Mouse (Mus musculus): ENCODE measurements around the gene Asb15.

Asb15 gene

DNA sequence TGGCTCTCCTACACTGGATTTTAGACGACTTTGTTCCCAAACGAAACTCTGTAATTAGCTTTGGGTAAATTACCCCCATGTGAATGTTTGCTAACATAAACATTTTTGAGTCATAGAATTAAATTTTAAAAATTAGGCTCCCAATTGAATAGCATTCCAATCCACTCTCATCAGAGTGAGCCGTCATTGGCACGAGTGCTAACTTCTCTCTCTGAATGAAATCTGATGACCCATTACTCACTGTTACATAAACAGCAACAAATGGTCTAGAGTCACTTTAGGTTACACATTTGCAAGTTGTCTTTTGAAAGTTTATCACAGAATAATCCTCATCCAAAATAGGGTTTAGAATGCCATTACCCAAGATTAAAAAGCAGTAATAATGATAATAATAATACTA is 81.6 kb downstream of the Asb15 start:
- DNase-seq: no peak

DNA sequence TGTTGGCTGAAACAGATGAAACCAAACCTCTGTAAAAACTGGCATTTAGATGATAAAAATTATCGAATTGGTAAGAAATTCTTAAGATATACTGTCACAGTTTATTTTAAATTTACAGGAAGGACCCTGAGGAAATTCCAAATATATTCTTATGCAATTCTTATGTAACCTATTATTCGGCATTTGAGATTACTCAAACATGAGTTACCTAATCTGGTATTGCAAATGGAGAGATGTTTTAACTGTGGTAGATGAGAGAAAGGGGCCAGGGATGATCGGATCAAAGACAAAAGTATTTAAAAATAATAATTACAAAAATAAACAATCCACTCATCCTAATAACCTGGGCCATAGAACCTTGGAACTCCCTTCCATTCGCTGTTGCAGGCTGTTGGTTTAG is 82.4 kb downstream of the Asb15 start:
- no peak for DNase-seq

DNA sequence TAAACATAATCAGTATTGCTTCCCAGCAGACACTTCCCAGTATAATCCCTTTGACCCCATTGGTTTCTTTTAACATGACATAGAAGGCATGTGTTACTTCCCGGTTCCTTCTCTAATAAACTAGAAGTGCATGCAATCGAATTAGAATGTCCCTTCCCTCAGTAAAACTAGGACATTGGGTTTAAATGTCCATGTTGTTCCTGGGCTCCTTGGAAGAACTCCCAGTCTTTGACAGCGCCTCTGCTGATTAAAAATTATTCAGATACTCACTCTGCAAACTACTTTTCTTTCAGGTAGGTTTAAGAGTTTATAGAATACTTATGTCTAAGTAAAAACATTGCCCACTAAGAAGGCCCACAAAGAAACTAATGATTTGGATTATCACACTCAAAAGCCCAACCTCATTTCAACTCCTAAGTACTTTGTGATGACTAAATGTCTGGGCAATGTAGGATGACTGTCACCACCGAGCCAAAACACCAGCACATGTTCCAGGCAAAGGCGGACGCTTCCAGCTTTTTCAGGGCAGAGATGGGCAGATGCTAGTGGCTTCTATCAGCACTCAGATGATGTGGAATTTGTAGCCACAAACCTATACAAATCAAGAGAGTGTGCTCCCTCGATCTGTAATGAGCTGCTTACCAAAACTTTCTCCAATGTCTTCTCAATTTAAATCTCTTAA is 84.3 kb downstream of the Asb15 start:
- no peak for DNase-seq

DNA sequence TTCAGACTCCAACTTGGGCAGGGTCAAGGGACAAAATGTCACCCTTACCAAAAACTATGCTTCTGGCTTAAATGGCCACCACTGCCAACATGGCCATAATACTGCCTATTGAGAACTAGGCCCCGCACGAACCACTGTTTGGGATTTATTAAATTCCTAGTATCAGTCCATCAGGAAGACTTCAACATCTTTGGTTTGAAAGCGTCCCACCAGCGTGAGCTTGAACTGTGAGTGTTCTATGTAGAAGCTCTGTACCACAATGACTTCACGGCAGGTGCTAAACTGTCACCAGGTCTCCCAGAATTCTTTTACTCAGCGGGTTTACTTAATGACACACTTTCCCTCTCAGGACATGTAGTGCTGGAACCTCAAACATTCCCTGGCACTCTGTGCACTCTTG is 85.4 kb downstream of the Asb15 start:
- no peak for DNase-seq

- DNase-seq: no peak
Observed at GRCm38 (mm10) chr6:24613918-24614317, 86.0 kb downstream of the Asb15 start.

DNA sequence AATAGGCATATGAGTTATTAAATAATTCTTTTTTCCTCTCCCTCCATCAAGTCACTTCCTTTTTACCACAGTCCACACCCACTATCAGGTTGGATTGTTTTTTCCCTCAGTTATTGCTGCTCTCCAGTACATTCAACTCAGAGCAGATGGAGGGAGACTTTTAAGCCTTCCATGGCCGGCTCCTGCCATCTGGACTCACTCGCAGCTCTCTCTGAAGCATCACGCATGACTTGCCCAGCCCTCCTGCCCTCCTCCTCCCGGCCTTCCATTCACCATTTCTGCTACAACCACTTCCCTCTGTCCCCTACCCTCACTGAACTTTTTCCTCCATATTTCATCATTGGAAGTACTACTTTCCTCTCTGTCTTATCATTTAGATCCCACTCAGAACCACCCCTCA is 88.8 kb downstream of the Asb15 start:
- no peak for DNase-seq

GRCm38 (mm10) chr6:24619285-24620045 is 91.5 kb downstream of the Asb15 start:
- DNase-seq: peak in 1 of 2 experiments; percentile 34

- no peak for DNase-seq
Observed at GRCm38 (mm10) chr6:24620936-24621335, 93.0 kb downstream of the Asb15 start.

DNA sequence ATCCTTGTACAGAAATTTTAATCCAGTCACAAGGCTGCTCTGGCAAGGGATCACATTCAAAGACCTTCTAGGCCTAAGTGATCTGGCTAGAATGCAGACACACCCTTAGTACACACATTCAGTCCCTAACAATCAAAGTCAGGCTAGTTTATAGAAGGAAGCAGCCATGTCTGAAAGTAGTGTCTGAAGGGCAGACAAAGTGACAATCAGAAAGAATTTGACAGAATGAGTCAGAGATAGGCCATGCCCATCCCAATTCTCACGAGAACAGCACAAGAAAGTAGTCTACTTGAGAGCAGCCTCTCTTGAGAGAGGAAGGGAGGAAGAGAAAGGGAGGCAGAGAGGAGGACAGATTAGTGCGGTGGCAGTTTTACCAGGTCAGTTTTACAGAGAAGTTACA is 94.2 kb downstream of the Asb15 start:
- DNase-seq: no peak
